ENCODE assay signal across 11 mouse cellular contexts in the genomic region with DNA sequence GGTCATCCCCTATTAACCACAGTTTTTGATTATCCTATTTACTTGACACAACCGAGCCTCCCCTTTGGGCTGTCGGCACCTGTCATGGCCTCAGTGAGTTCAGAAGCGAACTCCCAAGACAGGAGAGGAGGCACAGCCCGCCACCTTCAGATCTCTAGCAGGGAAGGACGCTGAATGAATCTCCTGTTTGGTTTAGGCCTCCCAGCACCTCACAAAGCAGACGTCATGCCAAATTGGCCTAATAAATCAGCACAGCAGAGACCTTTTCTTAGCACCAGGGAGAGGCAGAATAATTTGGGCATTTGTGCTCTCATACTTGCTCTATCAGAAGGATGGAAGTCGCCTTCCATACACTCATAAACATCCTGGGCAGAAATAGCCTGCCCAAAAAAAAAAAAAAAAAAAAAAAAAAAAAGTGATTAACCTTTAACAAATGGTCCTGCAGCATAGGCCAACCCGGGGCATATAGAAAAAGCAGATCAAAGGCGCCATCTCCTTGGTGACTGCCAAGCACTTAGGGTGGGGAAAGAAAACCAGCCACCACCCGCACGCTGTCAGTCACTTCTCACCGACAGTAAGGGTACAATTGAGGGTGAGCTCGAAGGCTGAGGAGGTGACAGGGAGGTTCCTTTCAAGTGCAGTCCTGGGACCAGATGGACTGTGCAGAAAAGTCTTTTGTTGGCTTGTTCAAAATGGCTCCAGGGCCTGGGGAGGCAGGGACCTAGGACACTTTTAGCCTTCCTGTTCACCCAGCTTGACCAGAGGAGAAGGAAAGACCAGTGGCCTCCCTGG. TPM values are rescaled to one million over a fixed set of nuclear protein-coding genes. Genes with fewer than 3 reads are reported as not detected.
DNase-seq lines count a peak whose midpoint lies in the region; ATAC-seq lines count a peak whose summit lies in the region.
"Had no signal": no experiment of that assay in that cellular context is flagged by ENCODE, and none has a peak within 500 bp of the region (broad histone marks: within the 10 kb centered on the region; RNA-seq: fewer than 3 reads in every experiment).

No protein-coding gene starts in this region.

- H3K9me3 ChIP-seq in hindbrain, embryonic 10.5 days = no peaks in the 10 kb centered on the region
- H3K9me3 ChIP-seq in hindbrain, embryonic 12.5 days (replicated peaks) = no peaks in the 10 kb centered on the region
- H3K9me3 ChIP-seq in limb, embryonic 10.5 days (replicated peaks) = no peaks in the 10 kb centered on the region
- no peaks in the 10 kb centered on the region for H3K9me3 ChIP-seq in midbrain, embryonic 16.5 days (replicated peaks; ENCODE audit: control insufficient read depth, low read length, poor library complexity, severe bottlenecking)
- H3K9me3 ChIP-seq: embryonic facial prominence, embryonic 15.5 days had no signal

- peaks cover 55% of the 10 kb centered on the region for H3K4me1 ChIP-seq in hindbrain, embryonic 10.5 days (replicated peaks)
- peaks cover 45% of the 10 kb centered on the region for H3K4me1 ChIP-seq in hindbrain, embryonic 12.5 days
- H3K4me1 ChIP-seq in limb, embryonic 10.5 days = peaks cover 59% of the 10 kb centered on the region
- H3K4me1 ChIP-seq in midbrain, embryonic 16.5 days (ENCODE audit: control insufficient read depth, insufficient read depth, low read length) = peaks cover 22% of the 10 kb centered on the region

- peaks cover 20% of the 10 kb centered on the region; the same call in 1 of the 2 replicates for H3K27me3 ChIP-seq in hindbrain, embryonic 10.5 days (ENCODE audit: insufficient read depth, poor library complexity, severe bottlenecking)
- peaks cover 9% of the 10 kb centered on the region; the same call in 1 of the 2 replicates for H3K27me3 ChIP-seq in hindbrain, embryonic 12.5 days
- no peaks in the 10 kb centered on the region; the same call in 1 of the 2 replicates for H3K27me3 ChIP-seq in limb, embryonic 10.5 days (ENCODE audit: low read depth, poor library complexity, severe bottlenecking)
- H3K27me3 ChIP-seq in midbrain, embryonic 16.5 days (ENCODE audit: control insufficient read depth, insufficient read depth, low read depth, low read length) = no peaks in the 10 kb centered on the region
- H3K27me3 ChIP-seq: embryonic facial prominence, embryonic 15.5 days had no signal

- H3K27ac ChIP-seq in hindbrain, embryonic 10.5 days = peak overlapping the region; percentile 72
- no peak overlapping the region for H3K27ac ChIP-seq in hindbrain, embryonic 12.5 days
- H3K27ac ChIP-seq in limb, embryonic 10.5 days = peak overlapping the region; percentile 73
- H3K27ac ChIP-seq in midbrain, embryonic 16.5 days (ENCODE audit: low read length) = no peak overlapping the region
- H3K27ac ChIP-seq: embryonic facial prominence, embryonic 15.5 days had no signal

- intact Hi-C loops in left cerebral cortex, postnatal 10 days (cut with DNase I) = loop anchor here (5.0 kb wide), 2 partner anchors 130 to 145 kb away; partner anchors contain the start of genes Cacna1g and Spata20

- H3K9ac ChIP-seq in hindbrain, embryonic 12.5 days = no peak overlapping the region
- peak overlapping the region; percentile 41; the same call in 1 of the 2 replicates for H3K9ac ChIP-seq in midbrain, embryonic 16.5 days (ENCODE audit: low read depth, low read length)
- H3K9ac ChIP-seq: embryonic facial prominence, embryonic 15.5 days had no signal

- peaks cover 30% of the 10 kb centered on the region for H3K36me3 ChIP-seq in hindbrain, embryonic 10.5 days
- H3K36me3 ChIP-seq in hindbrain, embryonic 12.5 days = peaks cover 23% of the 10 kb centered on the region
- H3K36me3 ChIP-seq in limb, embryonic 10.5 days = peaks cover 35% of the 10 kb centered on the region
- H3K36me3 ChIP-seq in midbrain, embryonic 16.5 days (ENCODE audit: control insufficient read depth, insufficient read depth, low read length) = peaks cover 18% of the 10 kb centered on the region

- 25% methylated on average over 13 of the region's 13 CpGs for WGBS in hindbrain, embryonic 10.5 days
- WGBS in hindbrain, embryonic 12.5 days = 22% methylated on average over 13 of the region's 13 CpGs
- 14% methylated on average over 13 of the region's 13 CpGs for WGBS in limb, embryonic 10.5 days
- 14% methylated on average over 13 of the region's 13 CpGs for WGBS in midbrain, embryonic 16.5 days

- peak; percentile 54 for DNase-seq in hindbrain, embryonic 10.5 days (ENCODE audit: low spot score)
- peak; percentile 70 for DNase-seq in embryo, embryonic 10 days (ENCODE audit: low spot score)
- no peak for DNase-seq in limb, embryonic 10.5 days (ENCODE audit: low spot score)
- DNase-seq in layer of hippocampus, adult 8-10 months (ENCODE audit: low spot score in 2 of 2) = no peak
- no peak for DNase-seq in urinary bladder, postnatal 14 days (ENCODE audit: low spot score)
- no peak for DNase-seq in left cerebral cortex, postnatal 10 days (ENCODE audit: extremely low spot score in 1 of 2, low spot score in 2 of 2)
- DNase-seq: gastrocnemius, postnatal 14 days; layer of hippocampus, adult 9-11 months had no signal

- no peak for ATAC-seq in hindbrain, embryonic 12.5 days (ENCODE audit: low FRiP score)
- no peak for ATAC-seq in midbrain, embryonic 16.5 days

- H3K4me3 ChIP-seq in hindbrain, embryonic 10.5 days = no peak overlapping the region
- no peak overlapping the region for H3K4me3 ChIP-seq in hindbrain, embryonic 12.5 days
- H3K4me3 ChIP-seq in limb, embryonic 10.5 days = no peak overlapping the region
- no peak overlapping the region for H3K4me3 ChIP-seq in midbrain, embryonic 16.5 days (ENCODE audit: low read depth, low read length)
- H3K4me3 ChIP-seq: embryonic facial prominence, embryonic 15.5 days had no signal

- no peak overlapping the region for H3K4me2 ChIP-seq in hindbrain, embryonic 12.5 days (replicated peaks)
- no peak overlapping the region for H3K4me2 ChIP-seq in midbrain, embryonic 16.5 days (ENCODE audit: low read length)
- H3K4me2 ChIP-seq: embryonic facial prominence, embryonic 15.5 days had no signal

RNA-seq across cellular contexts. Expression of gene Ankrd40, which starts 14.5 kb away (rescaled TPM):
- polyA plus RNA-seq in hindbrain, embryonic 10.5 days (2016; fragmentation: Nextera tagmentation; extraction: Ambion mirVana) = 11.7 and 12.5 TPM in 2 replicates
- polyA plus RNA-seq in hindbrain, embryonic 12.5 days (2016; fragmentation: Nextera tagmentation; extraction: Ambion mirVana) = 27.3 and 28.7 TPM in 2 replicates
- 18.1 and 21.3 TPM in 2 replicates for polyA plus RNA-seq in limb, embryonic 10.5 days (2016; fragmentation: Nextera tagmentation; extraction: Ambion mirVana)
- polyA plus RNA-seq in midbrain, embryonic 16.5 days (2015; fragmentation: Nextera tagmentation; extraction: Ambion mirVana) = 8.5 and 10.2 TPM in 2 replicates
- total RNA-seq in layer of hippocampus, adult 8-10 months (2022) = 100 to 1,000 TPM; 116 to 122 (median 119) TPM
- 10 to 100 TPM; 73.3 to 75.7 TPM for total RNA-seq in left cerebral cortex, postnatal 10 days (2021)

RNA-seq across cellular contexts. Expression of gene Luc7l3, which starts 20.5 kb away (rescaled TPM):
- polyA plus RNA-seq in hindbrain, embryonic 10.5 days (2016; fragmentation: Nextera tagmentation; extraction: Ambion mirVana) = 72.3 and 103 TPM in 2 replicates
- polyA plus RNA-seq in hindbrain, embryonic 12.5 days (2016; fragmentation: Nextera tagmentation; extraction: Ambion mirVana) = 153 and 167 TPM in 2 replicates
- polyA plus RNA-seq in limb, embryonic 10.5 days (2016; fragmentation: Nextera tagmentation; extraction: Ambion mirVana) = 89.9 and 107 TPM in 2 replicates
- 142 and 159 TPM in 2 replicates for polyA plus RNA-seq in midbrain, embryonic 16.5 days (2015; fragmentation: Nextera tagmentation; extraction: Ambion mirVana)
- total RNA-seq in layer of hippocampus, adult 8-10 months (2022) = 100 to 1,000 TPM; 101 to 126 (median 109) TPM
- 100 to 1,000 TPM; 125 to 131 TPM for total RNA-seq in left cerebral cortex, postnatal 10 days (2021)

RNA-seq across cellular contexts. Expression of gene Abcc3, which starts 50.5 kb away (rescaled TPM):
- 0.46 and 0.48 TPM in 2 replicates for polyA plus RNA-seq in hindbrain, embryonic 10.5 days (2016; fragmentation: Nextera tagmentation; extraction: Ambion mirVana)
- polyA plus RNA-seq in hindbrain, embryonic 12.5 days (2016; fragmentation: Nextera tagmentation; extraction: Ambion mirVana) = 0.81 and 1.2 TPM in 2 replicates
- 0.59 and 0.88 TPM in 2 replicates for polyA plus RNA-seq in limb, embryonic 10.5 days (2016; fragmentation: Nextera tagmentation; extraction: Ambion mirVana)
- 0.57 and 0.92 TPM in 2 replicates for polyA plus RNA-seq in midbrain, embryonic 16.5 days (2015; fragmentation: Nextera tagmentation; extraction: Ambion mirVana)
- 1 to 10 TPM; 1.3 to 8.4 (median 3.9) TPM for total RNA-seq in layer of hippocampus, adult 8-10 months (2022)
- total RNA-seq in left cerebral cortex, postnatal 10 days (2021) = 1 to 10 TPM; 1.6 to 2.1 TPM

Comparison
In these comparisons a context has a peak if more than half of its experiments do, and no peak if none do; other contexts are left out.
1. H3K27ac ChIP-seq: peak in hindbrain, embryonic 10.5 days (single experiment) and limb, embryonic 10.5 days (single experiment); none in hindbrain, embryonic 12.5 days (single experiment) and midbrain, embryonic 16.5 days (single experiment).
2. DNase-seq: peak in hindbrain, embryonic 10.5 days (single experiment) and embryo, embryonic 10 days (single experiment); none in limb, embryonic 10.5 days (single experiment), layer of hippocampus, adult 8-10 months (0 of 2), urinary bladder, postnatal 14 days (single experiment) and left cerebral cortex, postnatal 10 days (0 of 2).